Mouse (Mus musculus) stomach, postnatal 0 days (tissue): ENCODE measurements around the gene Tcn2.

Experiments
- CTCF ChIP-seq: IDR thresholded peaks from 2 replicates; pipeline ENCODE4 v1.5.1; 2016; ENCODE audit warnings: antibody characterized with exemption, low read depth, mild to moderate bottlenecking, moderate library complexity
- EP300 ChIP-seq: optimal IDR thresholded peaks from 2 replicates; pipeline ENCODE3; 2016; ENCODE audit warnings: antibody characterized with exemption

DNA sequence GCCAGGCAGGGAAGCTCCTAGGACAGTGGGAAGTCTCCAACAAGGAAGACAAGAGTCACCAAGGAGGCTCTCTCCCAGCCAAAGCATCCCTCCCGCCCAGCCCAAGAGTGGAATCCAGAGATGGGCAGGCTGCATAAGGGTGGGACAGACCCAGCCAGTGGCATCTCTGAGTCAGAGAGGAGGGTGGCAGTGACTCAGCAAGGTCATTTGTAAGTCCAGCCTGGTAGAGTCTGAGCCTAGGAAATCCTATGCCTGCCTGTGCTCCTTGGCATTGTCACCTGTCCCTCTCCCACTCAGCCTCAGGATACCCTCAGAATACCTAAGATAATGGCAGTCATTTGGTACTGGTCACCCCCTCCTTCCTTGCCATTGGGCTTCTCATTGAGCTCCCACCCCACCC is 26.5 kb downstream of the Tcn2 start:
- TF ChIP-seq EP300 (no peak), CTCF (no peak)
